Mouse (Mus musculus) kidney, postnatal 0 days (tissue): ENCODE data around the gene Alg9. TPM values are rescaled to one million over a fixed set of nuclear protein-coding genes. Genes with fewer than 3 reads are reported as not detected.

Source experiments
- ATAC-seq: fragments of 200-750 bp; cut with Nextera tagmentation; replicated peaks from 2 replicates; pipeline ENCODE4 v1.8.0; 2017; ENCODE audit warnings: low read depth, moderate number of reproducible peaks, moderate TSS enrichment, moderate library complexity; ENCODE audit not compliant: low FRiP score
- DNase-seq: peaks from one replicate; pipeline ENCODE4 v3.0.0-alpha.2; 2016; ENCODE audit warnings: low spot score
- H3K27ac ChIP-seq: fragments of 300-500 bp; sonication (generic); 2 replicates; pipeline ENCODE4 v1.5.1; 2014; ENCODE audit warnings: mild to moderate bottlenecking
- H3K27me3 ChIP-seq: fragments of 300-500 bp; sonication (generic); 2 replicates; pipeline ENCODE4 v1.6.1; 2014; ENCODE audit warnings: low read length, mixed read lengths; ENCODE audit not compliant: insufficient read depth
- H3K36me3 ChIP-seq: fragments of 300-500 bp; sonication (generic); 2 replicates; pipeline ENCODE4 v1.6.1; 2014; ENCODE audit warnings: low read length, mixed read lengths; ENCODE audit not compliant: insufficient read depth
- H3K4me1 ChIP-seq: fragments of 300-500 bp; sonication (generic); replicated peaks from 2 replicates; pipeline ENCODE4 v1.6.1; 2014; ENCODE audit warnings: antibody characterized with exemption, low read length, mixed read lengths; ENCODE audit not compliant: insufficient read depth
- H3K4me2 ChIP-seq: fragments of 300-500 bp; sonication (generic); 2 replicates; pipeline ENCODE4 v1.6.1; 2014; ENCODE audit warnings: mild to moderate bottlenecking, low read length, moderate library complexity, mixed read lengths
- H3K4me3 ChIP-seq: fragments of 300-500 bp; sonication (generic); replicated peaks from 2 replicates; pipeline ENCODE4 v1.5.1; 2014; ENCODE audit warnings: low read depth, low read length
- H3K9ac ChIP-seq: fragments of 300-500 bp; sonication (generic); 2 replicates; pipeline ENCODE4 v1.6.1; 2014; ENCODE audit warnings: low read depth, low read length
- H3K9me3 ChIP-seq: fragments of 300-500 bp; sonication (generic); replicated peaks from 2 replicates; pipeline ENCODE4 v1.6.1; 2016; ENCODE audit warnings: low read length, inconsistent platforms, mixed read lengths
- CTCF ChIP-seq: IDR thresholded peaks from 2 replicates; pipeline ENCODE4 v1.5.1; 2016; ENCODE audit warnings: antibody characterized with exemption, low read depth, mild to moderate bottlenecking, moderate library complexity
- WGBS: fragments of 180-500 bp; shearing (Covaris S2); extraction: QIAGEN DNeasy Blood & Tissue Kit; methylation state at CpG from one replicate; pipeline ENCODE4 v1.1.7; 2014; 5-methylcytosine and 5-hydroxymethylcytosine counted together
- polyA plus RNA-seq: library from polyadenylated mRNA; unstranded; fragments of >200 nt; fragmentation: Nextera tagmentation; extraction: Ambion mirVana; gene quantifications from 2 replicates; pipeline ENCODE4 v1.2.1, GENCODE M21; 2015

The Alg9 gene
- polyA plus RNA-seq, 1 experiment from 2014 or later: 24.8 TPM

DNA sequence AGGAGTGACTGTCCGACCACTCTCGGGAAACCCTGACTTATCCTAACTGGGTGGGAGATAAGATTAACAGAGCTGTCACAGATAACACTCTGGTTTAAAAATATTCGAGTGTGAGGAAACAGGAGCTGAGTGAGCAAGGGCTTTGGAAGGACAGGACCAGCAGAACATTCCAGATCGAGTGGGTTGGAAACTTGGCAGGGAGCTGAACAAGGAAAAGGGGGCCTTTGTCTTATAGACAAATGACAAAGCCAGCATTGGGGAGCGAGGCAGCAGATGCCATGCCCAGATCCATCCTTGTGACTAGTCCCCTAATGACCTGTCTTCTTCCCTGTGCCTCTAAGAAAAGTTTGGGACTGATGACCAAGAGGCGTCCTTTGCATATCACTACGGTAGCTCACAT, 20.9 kb upstream of the Alg9 start:
- Histone ChIP-seq H3K4me3 (no peak overlapping the region; the same call in 1 of the 2 replicates), H3K4me1 (peaks cover 17% of the 10 kb centered on the region), H3K27ac (no peak overlapping the region), H3K36me3 (no peaks in the 10 kb centered on the region), H3K9ac (no peak overlapping the region), H3K27me3 (no peaks in the 10 kb centered on the region), H3K4me2 (peak overlapping the region; percentile 35), H3K9me3 (no peaks in the 10 kb centered on the region)
- TF ChIP-seq CTCF: no peak
- no peak for DNase-seq
- WGBS: 59% methylated on average over 7 of the region's 7 CpGs
- no peak for ATAC-seq

DNA sequence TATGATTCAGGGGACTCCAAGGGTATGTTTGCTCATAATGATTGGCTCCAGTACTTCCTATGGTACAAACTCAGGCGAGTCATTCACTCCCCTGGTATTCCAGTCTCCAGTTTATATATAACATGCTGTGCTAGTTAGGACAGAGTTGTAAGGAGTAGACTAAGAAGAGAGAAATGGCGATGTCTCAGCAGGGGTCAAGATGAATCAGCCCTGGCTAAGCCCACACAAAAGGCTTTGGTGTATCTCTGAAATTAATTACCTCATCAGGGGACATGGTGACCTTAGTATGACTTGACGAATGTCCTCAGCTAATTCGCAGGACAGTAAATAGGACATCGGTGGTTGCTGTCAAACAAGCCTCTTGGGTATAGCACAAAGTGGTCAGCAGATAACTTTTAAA, 18.1 kb upstream of the Alg9 start:
- TF ChIP-seq CTCF: no peak
- H3K4me1 ChIP-seq: peaks cover 12% of the 10 kb centered on the region; the same call in 1 of the 2 replicates
- H3K36me3 ChIP-seq: no peaks in the 10 kb centered on the region
- no peak for ATAC-seq
- no peak overlapping the region for H3K4me2 ChIP-seq
- WGBS: 55% methylated on average over 5 of the region's 5 CpGs
- no peak for DNase-seq
- no peak overlapping the region for H3K4me3 ChIP-seq
- H3K27me3 ChIP-seq: no peaks in the 10 kb centered on the region
- no peaks in the 10 kb centered on the region for H3K9me3 ChIP-seq
- H3K9ac ChIP-seq: no peak overlapping the region
- no peak overlapping the region for H3K27ac ChIP-seq

DNA sequence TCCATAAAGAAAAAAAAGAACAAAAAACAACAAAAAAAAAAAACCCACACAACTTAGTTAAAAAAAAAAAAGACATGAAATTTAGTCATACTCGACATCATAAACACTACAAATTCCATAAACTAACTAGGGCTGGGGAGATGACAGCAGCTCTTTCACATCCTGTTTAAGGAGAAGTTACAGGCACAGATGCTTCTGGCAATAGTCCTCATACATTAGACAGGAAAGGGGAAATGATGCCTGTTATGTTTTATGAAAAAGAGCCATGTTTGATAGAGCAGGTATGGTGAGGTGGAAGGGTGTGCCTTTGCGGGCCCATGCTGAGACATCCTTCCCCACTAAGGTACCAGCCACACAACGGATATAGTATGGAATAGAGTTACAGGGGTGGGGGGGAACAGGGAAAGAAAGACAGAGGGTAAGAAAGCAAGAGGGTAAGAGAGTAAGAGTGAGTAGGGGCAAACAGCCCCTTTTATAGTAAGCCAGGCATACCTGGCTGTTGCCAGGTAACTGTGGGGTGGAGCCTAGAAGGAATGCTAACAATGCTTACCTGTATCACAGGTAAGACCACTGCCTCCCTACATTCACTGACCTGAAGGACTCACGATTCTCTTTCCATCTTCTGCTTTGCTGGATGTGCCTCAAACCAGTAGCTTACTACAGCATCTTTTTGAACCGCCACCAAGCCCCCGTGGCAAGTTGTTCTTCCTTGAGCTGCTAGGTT, 13.1 kb upstream of the Alg9 start:
- ATAC-seq: no peak
- 57% methylated on average over 6 of the region's 6 CpGs for WGBS
- Histone ChIP-seq H3K36me3 (no peaks in the 10 kb centered on the region), H3K9ac (no peak overlapping the region), H3K9me3 (no peaks in the 10 kb centered on the region), H3K27me3 (no peaks in the 10 kb centered on the region), H3K4me3 (no peak overlapping the region), H3K4me1 (no peaks in the 10 kb centered on the region), H3K27ac (no peak overlapping the region), H3K4me2 (no peak overlapping the region)
- no peak for DNase-seq
- no peak for TF ChIP-seq CTCF

DNA sequence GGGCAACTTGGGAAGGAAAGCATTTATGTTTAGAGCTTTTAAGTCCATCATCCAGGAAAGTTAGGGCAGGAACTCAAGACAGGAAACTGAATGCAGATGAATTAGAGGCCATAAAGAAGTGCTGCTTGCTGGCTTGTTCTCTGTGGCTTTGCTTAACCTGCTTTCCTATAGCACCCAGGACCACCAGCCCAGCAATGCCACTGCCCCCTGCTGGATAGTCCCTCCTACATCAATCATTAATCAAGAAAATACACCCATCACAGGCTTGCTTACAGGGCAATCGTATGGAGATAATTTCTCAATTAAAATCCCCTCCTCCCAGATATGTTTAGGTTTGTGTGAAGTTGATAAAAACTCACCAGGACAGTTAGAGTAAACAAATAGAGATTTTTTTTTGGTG, 11.5 kb upstream of the Alg9 start:
- DNase-seq: peak; percentile 65
- ATAC-seq: no peak
- H3K4me2 ChIP-seq: no peak overlapping the region
- no peak overlapping the region for H3K27ac ChIP-seq
- WGBS: 68% methylated on average over 1 of the region's 1 CpGs
- H3K4me3 ChIP-seq: no peak overlapping the region
- peak; percentile 69 for TF ChIP-seq CTCF
- no peaks in the 10 kb centered on the region for H3K9me3 ChIP-seq
- no peaks in the 10 kb centered on the region for H3K27me3 ChIP-seq
- no peaks in the 10 kb centered on the region for H3K4me1 ChIP-seq
- no peaks in the 10 kb centered on the region for H3K36me3 ChIP-seq
- no peak overlapping the region for H3K9ac ChIP-seq

DNA sequence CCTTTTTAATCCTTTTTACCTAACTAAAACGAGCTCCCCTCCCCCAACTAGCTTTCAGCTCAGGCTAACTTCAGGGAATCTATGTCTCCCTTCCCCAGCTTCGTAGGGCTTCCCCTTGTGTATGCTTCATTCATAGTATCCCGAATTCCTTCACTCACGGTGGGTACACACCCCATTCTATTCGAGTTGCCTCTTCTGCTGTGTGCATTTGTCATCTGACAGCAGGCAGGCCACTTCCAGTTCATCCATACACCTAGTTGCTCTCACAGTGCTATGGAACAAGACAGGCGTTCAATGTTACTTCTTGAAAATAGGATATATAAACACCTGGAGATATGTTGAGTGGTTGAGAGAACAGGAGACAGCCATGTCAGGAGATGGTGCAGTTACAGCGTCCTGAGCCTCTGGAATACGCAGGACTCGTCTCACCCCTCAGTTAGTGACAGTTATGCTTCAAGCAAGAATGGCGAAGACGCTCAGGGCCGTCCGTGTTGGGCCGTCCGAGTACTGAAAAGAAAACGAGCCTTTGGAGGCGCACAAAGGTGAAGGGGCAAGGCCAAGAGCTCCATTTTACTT, 7.2 kb upstream of the Alg9 start:
- peaks cover 5% of the 10 kb centered on the region; the same call in 1 of the 2 replicates for H3K4me1 ChIP-seq
- ATAC-seq (peak; percentile 47), DNase-seq (no peak)
- H3K4me2 ChIP-seq: peak overlapping the region; percentile 61
- no peaks in the 10 kb centered on the region for H3K27me3 ChIP-seq
- TF ChIP-seq CTCF: no peak
- WGBS: 5% methylated on average over 17 of the region's 17 CpGs
- H3K9ac ChIP-seq: peak overlapping the region; percentile 66
- H3K4me3 ChIP-seq: peak overlapping the region; percentile 63
- H3K36me3 ChIP-seq: 0 out of 2 replicates have a peak, but pooled peaks cover 3% of the 10 kb centered on the region
- H3K9me3 ChIP-seq: no peaks in the 10 kb centered on the region
- peak overlapping the region; percentile 90 for H3K27ac ChIP-seq

DNA sequence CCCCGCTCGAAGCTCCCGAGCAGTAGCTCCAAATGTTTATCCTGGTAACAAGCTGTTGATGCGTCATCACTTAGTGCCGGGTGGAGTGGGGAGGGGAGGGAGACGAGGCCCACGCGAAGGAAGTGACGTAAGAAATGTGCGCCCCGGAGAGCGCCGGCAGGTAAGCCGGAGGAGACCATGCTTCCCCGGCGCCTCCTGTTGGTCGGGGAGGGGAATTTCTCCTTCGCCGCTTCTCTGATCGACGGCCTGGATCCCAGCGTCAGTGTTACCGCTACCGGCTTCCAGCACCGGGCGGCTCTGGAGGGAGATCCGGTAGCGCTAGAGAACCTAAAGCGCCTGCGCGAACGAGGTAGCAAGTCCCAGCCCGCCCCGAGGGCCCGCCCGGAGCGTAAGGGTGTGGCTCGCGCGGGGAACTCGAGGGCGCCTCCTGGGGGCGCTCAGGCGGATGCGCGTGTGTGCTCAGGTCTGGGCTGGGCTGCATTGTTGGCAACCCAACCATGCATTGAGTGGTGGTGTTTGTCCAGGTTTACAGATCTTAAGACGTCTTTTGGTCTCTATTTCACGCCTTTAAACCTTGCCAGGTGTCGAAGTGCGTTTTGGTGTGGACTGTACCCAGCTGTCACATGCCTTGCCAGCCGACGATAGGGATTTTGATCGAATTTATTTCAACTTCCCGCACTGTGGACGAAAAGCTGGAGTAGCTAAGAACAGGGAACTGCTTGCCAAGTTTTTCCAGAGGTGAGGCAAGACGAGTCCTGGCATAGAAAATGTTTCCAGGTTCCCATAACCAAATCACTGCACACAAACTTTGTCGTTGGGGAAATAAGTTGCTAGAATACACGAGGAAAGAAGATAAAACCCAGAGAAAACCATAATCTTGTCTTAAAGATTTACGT, 6.5 kb upstream of the Alg9 start, which contains the start of gene Fdxacb1:
Gene Fdxacb1, plus strand, starts transcription at position 130 of the 896 bp plus-strand sequence.
- Histone ChIP-seq H3K4me3 (peak within 1 kb of the TSS; percentile 63), H3K4me1 (peaks cover 5% of the 10 kb centered on the region; the same call in 1 of the 2 replicates), H3K4me2 (peak within 1 kb of the TSS; percentile 61), H3K27me3 (no peaks in the 10 kb centered on the region), H3K9me3 (no peaks in the 10 kb centered on the region), H3K36me3 (0 out of 2 replicates have a peak, but pooled peaks cover 3% of the 10 kb centered on the region), H3K9ac (peak within 1 kb of the TSS; percentile 66), H3K27ac (peak within 1 kb of the TSS; percentile 90)
- peak; percentile 88 for TF ChIP-seq CTCF
- ATAC-seq: peak; percentile 96
- peak; percentile 98 for DNase-seq
- WGBS: 2% methylated on average over 59 of the region's 59 CpGs
